Mouse (Mus musculus) megakaryocyte, embryonic 14.5 days (primary cell): ENCODE results near the gene Actb.

Experiments
- FLI1 ChIP-seq: IDR thresholded peaks from 2 replicates; pipeline ENCODE4 v1.6.1; 2012; ENCODE audit warnings: low read length, inconsistent platforms, mixed read lengths
- GATA1 ChIP-seq: IDR thresholded peaks from 3 replicates; pipeline ENCODE4 v1.6.1; 2012; ENCODE audit warnings: mixed read lengths, low read length, inconsistent platforms, borderline replicate concordance

GRCm38 (mm10) chr5:142950405-142950804, 43.9 kb upstream of the Actb start:
- TF ChIP-seq GATA1 (no peak), FLI1 (no peak)
